Mouse (Mus musculus): ENCODE results near the gene Serpina16. TPM values are rescaled to one million over a fixed set of nuclear protein-coding genes. Genes with fewer than 3 reads are reported as not detected.

The Serpina16 gene
- polyA plus RNA-seq (2012; rRNA removed): not detected in 2 replicates

GRCm38 (mm10) chr12:103676039-103676438 is at the start of gene Serpina16:
Gene Serpina16 (minus strand): TSS chr12:103676139.

GRCm38 (mm10) chr12:103695429-103695828 is 19.5 kb upstream of the Serpina16 start, which contains the start of gene Serpina1f:
Gene Serpina1f (minus strand): TSS chr12:103695529.

GRCm38 (mm10) chr12:103656848-103657626 is 18.9 kb downstream of the Serpina16 start, which contains the start of gene Serpina6:
Gene Serpina6 (minus strand): TSS chr12:103657212.

GRCm38 (mm10) chr12:103631203-103631612 is 44.7 kb downstream of the Serpina16 start, which contains the start of gene Serpina10:
Gene Serpina10 (minus strand): TSS chr12:103631444.

Other genes with a start within 250 kb of the Serpina16 start
- gene Ifi27, start 241.9 kb downstream of the Serpina16 start, polyA plus RNA-seq (2012; rRNA removed): 150 and 212 TPM in 2 replicates
- gene Ifi27l2a, start 232.5 kb downstream of the Serpina16 start, polyA plus RNA-seq (2012; rRNA removed): 288 and 311 TPM in 2 replicates
- 123 and 151 TPM in 2 replicates for gene Ifi27l2b, start 218.9 kb downstream of the Serpina16 start, polyA plus RNA-seq (2012; rRNA removed)
- gene Ppp4r4, start 143.9 kb downstream of the Serpina16 start, polyA plus RNA-seq (2012; rRNA removed): 0.09 and 0.19 TPM in 2 replicates
- gene Serpina10, start 44.7 kb downstream of the Serpina16 start, polyA plus RNA-seq (2012; rRNA removed): 0.07 and 0.13 TPM in 2 replicates
- not detected in 2 replicates for gene Serpina6, start 18.9 kb downstream of the Serpina16 start, polyA plus RNA-seq (2012; rRNA removed)
- gene Serpina1f, start 19.4 kb upstream of the Serpina16 start, polyA plus RNA-seq (2012; rRNA removed): not detected in 2 replicates
- 0.23 TPM in 2 replicates for gene Serpina1d, start 97.5 kb upstream of the Serpina16 start, polyA plus RNA-seq (2012; rRNA removed)
- 0.48 and 0.62 TPM in 2 replicates for gene Serpina1b, start 154.2 kb upstream of the Serpina16 start, polyA plus RNA-seq (2012; rRNA removed)
- gene Serpina1a, start 187.4 kb upstream of the Serpina16 start, polyA plus RNA-seq (2012; rRNA removed): 0.31 TPM in 1 of 2 replicates, not detected in the other
- gene Serpina1c, start 228.7 kb upstream of the Serpina16 start, polyA plus RNA-seq (2012; rRNA removed): 0.21 and 0.30 TPM in 2 replicates

All from colon, adult 2 months (tissue).